Mouse (Mus musculus) heart, postnatal 14 days (tissue): ENCODE measurements around the gene Cox8a. TPM values are rescaled to one million over a fixed set of nuclear protein-coding genes. Genes with fewer than 3 reads are reported as not detected.

Experiments used
- DNase-seq, 2 experiments: peaks; one replicate each; pipeline ENCODE4 v3.0.0; 2021 to 2022
- intact Hi-C: fragments of 180-260 bp; cut with DNase I; formaldehyde crosslinking; loops from one replicate; pipeline ENCODE4 v1.15.1; 2025
- total RNA-seq, 2 experiments: library from RNA; stranded (reverse); gene quantifications; 2 replicates each; pipeline ENCODE4 v1.2.3; 2021

The Cox8a gene
- total RNA-seq, 2 experiments from 2014 or later: 545 to 557 TPM

- intact Hi-C loops: no loop called here
- DNase-seq: no peak
These were observed 25.8 kb downstream of the Cox8a start for GRCm38 (mm10) chr19:7191639-7192038.

GRCm38 (mm10) chr19:7190986-7191385 lies 26.4 kb downstream of the Cox8a start:
- intact Hi-C loops: no loop called here

GRCm38 (mm10) chr19:7189026-7189425 lies 28.4 kb downstream of the Cox8a start:
- intact Hi-C loops: no loop called here
- DNase-seq: no peak

More at GRCm38 (mm10) chr19:7190986-7191385, 26.4 kb downstream of the Cox8a start:
- no peak for DNase-seq

GRCm38 (mm10) chr19:7187157-7187556 lies 30.3 kb downstream of the Cox8a start:
- intact Hi-C loops: no loop called here

GRCm38 (mm10) chr19:7185715-7186291 lies 31.6 kb downstream of the Cox8a start:
- intact Hi-C loops: no loop called here
- no peak for DNase-seq

More at GRCm38 (mm10) chr19:7187157-7187556, 30.3 kb downstream of the Cox8a start:
- no peak for DNase-seq

- intact Hi-C loops: no loop called here
- no peak for DNase-seq
These were observed 32.4 kb downstream of the Cox8a start for GRCm38 (mm10) chr19:7185059-7185458.

- DNase-seq: no peak
- intact Hi-C loops: no loop called here
These were observed 34.0 kb downstream of the Cox8a start for GRCm38 (mm10) chr19:7183419-7183818.

- peak; percentile 46 to 68 for DNase-seq
- intact Hi-C loops: no loop called here
These were observed 35.0 kb downstream of the Cox8a start for GRCm38 (mm10) chr19:7182273-7182949.

GRCm38 (mm10) chr19:7181496-7181895 lies 35.9 kb downstream of the Cox8a start:
- intact Hi-C loops: no loop called here
- no peak for DNase-seq

GRCm38 (mm10) chr19:7180756-7181405 lies 36.5 kb downstream of the Cox8a start:
- DNase-seq: peak in 1 of 2 experiments; percentile 35
- intact Hi-C loops: no loop called here

GRCm38 (mm10) chr19:7178841-7179452 lies 38.5 kb downstream of the Cox8a start:
- DNase-seq: no peak

GRCm38 (mm10) chr19:7177804-7178511 lies 39.5 kb downstream of the Cox8a start:
- intact Hi-C loops: no loop called here
- DNase-seq: no peak

More at GRCm38 (mm10) chr19:7178841-7179452, 38.5 kb downstream of the Cox8a start:
- intact Hi-C loops: no loop called here

GRCm38 (mm10) chr19:7176041-7176696 lies 41.2 kb downstream of the Cox8a start:
- DNase-seq: no peak
- intact Hi-C loops: no loop called here

- intact Hi-C loops: no loop called here
- no peak for DNase-seq
These were observed 45.2 kb downstream of the Cox8a start for GRCm38 (mm10) chr19:7172051-7172866.

GRCm38 (mm10) chr19:7171447-7171846 lies 46.0 kb downstream of the Cox8a start:
- no peak for DNase-seq
- intact Hi-C loops: no loop called here

GRCm38 (mm10) chr19:7170916-7171315 lies 46.5 kb downstream of the Cox8a start:
- intact Hi-C loops: no loop called here

GRCm38 (mm10) chr19:7168423-7168822 lies 49.0 kb downstream of the Cox8a start:
- intact Hi-C loops: no loop called here
- DNase-seq: no peak

More at GRCm38 (mm10) chr19:7170916-7171315, 46.5 kb downstream of the Cox8a start:
- no peak for DNase-seq

- DNase-seq: no peak
- intact Hi-C loops: no loop called here
These were observed 50.6 kb downstream of the Cox8a start for GRCm38 (mm10) chr19:7166767-7167166.

- intact Hi-C loops: no loop called here
- DNase-seq: no peak
These were observed 51.2 kb downstream of the Cox8a start for GRCm38 (mm10) chr19:7166200-7166711.
